Mouse (Mus musculus) heart, embryonic 15.5 days (tissue): ENCODE data around the gene St7. TPM values are rescaled to one million over a fixed set of nuclear protein-coding genes. Genes with fewer than 3 reads are reported as not detected.

ENCODE experiments used
- ATAC-seq: fragments of 200-750 bp; cut with Nextera tagmentation; replicated peaks from 2 replicates; pipeline ENCODE4 v1.8.0; 2017; ENCODE audit warnings: low read depth, moderate TSS enrichment; ENCODE audit not compliant: insufficient number of reproducible peaks, insufficient read depth, low FRiP score
- H3K27ac ChIP-seq: fragments of 300-500 bp; sonication (generic); 2 replicates; pipeline ENCODE4 v1.5.1; 2015; ENCODE audit warnings: mild to moderate bottlenecking, inconsistent platforms
- H3K27me3 ChIP-seq: fragments of 300-500 bp; sonication (generic); 2 replicates; pipeline ENCODE4 v1.6.1; 2015; ENCODE audit warnings: inconsistent platforms
- H3K36me3 ChIP-seq: fragments of 300-500 bp; sonication (generic); 2 replicates; pipeline ENCODE4 v1.6.1; 2015; ENCODE audit warnings: mild to moderate bottlenecking, inconsistent platforms
- H3K4me1 ChIP-seq: fragments of 300-500 bp; sonication (generic); replicated peaks from 2 replicates; pipeline ENCODE4 v1.6.1; 2015; ENCODE audit warnings: inconsistent platforms
- H3K4me2 ChIP-seq: fragments of 300-500 bp; sonication (generic); 2 replicates; pipeline ENCODE4 v1.6.1; 2015; ENCODE audit warnings: inconsistent platforms, mild to moderate bottlenecking, moderate library complexity
- H3K4me3 ChIP-seq: fragments of 300-500 bp; sonication (generic); 2 replicates; pipeline ENCODE4 v1.5.1; 2015; ENCODE audit warnings: mild to moderate bottlenecking, inconsistent platforms
- H3K9ac ChIP-seq: fragments of 300-500 bp; sonication (generic); 2 replicates; pipeline ENCODE4 v1.6.1; 2015; ENCODE audit warnings: mild to moderate bottlenecking, inconsistent platforms
- H3K9me3 ChIP-seq: fragments of 300-500 bp; sonication (generic); replicated peaks from 2 replicates; pipeline ENCODE4 v1.6.1; 2016; ENCODE audit warnings: inconsistent platforms
- WGBS: fragments of 180-500 bp; shearing (Covaris S2); methylation state at CpG from one replicate; pipeline ENCODE4 v1.1.7; 2015; ENCODE audit warnings: mixed read lengths; 5-methylcytosine and 5-hydroxymethylcytosine counted together
- polyA plus RNA-seq: library from polyadenylated mRNA; unstranded; fragments of >200 nt; fragmentation: Nextera tagmentation; extraction: Ambion mirVana; gene quantifications from 2 replicates; pipeline ENCODE4 v1.2.1, GENCODE M21; 2015

Gene St7
- polyA plus RNA-seq, 1 experiment from 2014 or later, result 26.1 TPM

DNA sequence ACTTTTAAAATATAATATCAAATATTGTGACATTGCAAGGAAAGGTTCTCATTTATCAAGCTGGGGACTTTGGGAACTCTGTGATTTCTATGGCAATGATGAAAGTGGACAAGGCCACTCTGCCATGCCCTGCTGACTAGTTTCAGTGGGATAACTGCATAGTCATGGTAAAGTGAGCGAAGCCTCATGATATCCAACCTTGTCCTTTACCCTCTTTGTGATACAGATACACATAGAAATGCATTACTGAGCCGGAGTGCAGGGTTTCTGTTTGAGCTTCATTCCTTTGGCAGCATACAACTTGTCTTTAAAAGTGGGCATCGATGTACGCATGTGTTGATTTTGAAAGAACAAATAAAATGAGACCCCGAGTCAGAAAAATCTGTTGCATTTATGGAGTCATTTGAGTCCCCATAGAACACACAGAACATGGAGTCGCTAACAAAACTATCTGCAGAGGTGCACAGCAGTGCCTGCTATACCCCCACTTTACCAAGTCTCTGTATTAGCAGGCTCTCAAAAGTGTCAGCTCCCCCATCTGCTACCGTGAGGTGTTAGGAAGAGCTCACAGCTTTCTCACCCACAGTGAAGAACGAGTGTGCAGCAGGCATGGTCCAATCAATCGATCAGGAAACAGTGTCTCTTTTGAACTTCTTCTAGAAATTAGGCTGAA, 77.4 kb downstream of the St7 start:
- H3K4me1 ChIP-seq, result peaks cover 36% of the 10 kb centered on the region
- H3K9me3 ChIP-seq, result no peaks in the 10 kb centered on the region
- ATAC-seq, result no peak
- no peaks in the 10 kb centered on the region for H3K27me3 ChIP-seq
- H3K4me3 ChIP-seq, result no peak overlapping the region; the same call in 1 of the 2 replicates
- no peaks in the 10 kb centered on the region for H3K36me3 ChIP-seq
- 62% methylated on average over 9 of the region's 9 CpGs for WGBS
- H3K9ac ChIP-seq, result no peak overlapping the region
- peak overlapping the region; percentile 36; the same call in 1 of the 2 replicates for H3K27ac ChIP-seq
- H3K4me2 ChIP-seq, result peak overlapping the region; percentile 38

GRCm38 (mm10) chr6:17770645-17771345, 78.1 kb downstream of the St7 start:
- H3K27me3 ChIP-seq, result no peaks in the 10 kb centered on the region
- no peak overlapping the region; the same call in 1 of the 2 replicates for H3K4me3 ChIP-seq
- no peaks in the 10 kb centered on the region for H3K9me3 ChIP-seq
- ATAC-seq, result no peak
- no peaks in the 10 kb centered on the region for H3K36me3 ChIP-seq
- H3K4me2 ChIP-seq, result peak overlapping the region; percentile 38
- 36% methylated on average over 8 of the region's 8 CpGs for WGBS
- H3K4me1 ChIP-seq, result peaks cover 30% of the 10 kb centered on the region
- no peak overlapping the region for H3K9ac ChIP-seq
- H3K27ac ChIP-seq, result peak overlapping the region; percentile 36; the same call in 1 of the 2 replicates

DNA sequence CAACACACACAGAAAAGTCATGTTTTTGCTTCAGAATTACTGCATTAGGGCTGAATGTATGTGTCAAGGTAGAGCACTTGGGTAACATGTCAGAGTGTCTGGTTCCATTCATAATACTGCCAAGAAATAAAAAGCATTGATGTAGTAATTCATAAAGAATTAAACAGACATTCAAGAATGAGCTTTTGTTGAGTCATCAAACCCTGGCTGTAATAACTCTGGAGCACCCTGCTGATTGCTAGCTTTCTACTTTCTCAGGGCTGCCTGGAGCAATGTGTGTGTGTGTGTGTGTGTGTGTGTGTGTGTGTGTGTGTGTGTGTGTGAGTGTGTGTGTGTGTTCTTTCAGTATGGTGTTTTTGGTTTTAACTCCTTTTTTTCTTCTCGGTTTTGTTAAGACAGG, 78.7 kb downstream of the St7 start:
- no peak overlapping the region for H3K4me2 ChIP-seq
- 75% methylated on average over 1 of the region's 1 CpGs for WGBS
- no peaks in the 10 kb centered on the region for H3K36me3 ChIP-seq
- no peak overlapping the region for H3K9ac ChIP-seq
- H3K27ac ChIP-seq, result no peak overlapping the region
- H3K9me3 ChIP-seq, result no peaks in the 10 kb centered on the region
- no peak overlapping the region for H3K4me3 ChIP-seq
- H3K27me3 ChIP-seq, result no peaks in the 10 kb centered on the region
- H3K4me1 ChIP-seq, result peaks cover 30% of the 10 kb centered on the region
- ATAC-seq, result no peak

DNA sequence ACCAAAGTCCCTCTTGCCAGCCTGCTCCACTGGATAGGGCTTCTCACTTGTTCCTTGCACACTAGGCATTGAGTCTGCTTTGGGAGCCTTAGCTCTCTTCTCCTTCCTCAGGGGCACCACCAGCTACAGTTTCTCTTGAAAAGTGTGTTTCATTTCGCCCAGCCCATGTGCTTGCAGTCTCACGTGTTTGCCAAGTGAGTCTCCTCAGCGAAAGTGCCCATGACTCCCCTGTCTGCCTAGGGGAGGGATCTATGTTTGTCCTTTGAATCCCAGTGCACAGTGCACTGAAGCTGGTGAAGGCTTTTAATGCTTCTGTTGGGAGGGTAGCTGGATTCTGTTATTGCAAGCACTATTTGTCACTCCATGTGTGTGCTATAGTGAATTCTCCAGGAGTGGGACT, 79.8 kb downstream of the St7 start:
- ATAC-seq, result no peak
- Histone ChIP-seq H3K36me3 (no peaks in the 10 kb centered on the region), H3K9ac (no peak overlapping the region), H3K9me3 (no peaks in the 10 kb centered on the region), H3K27ac (peak overlapping the region; percentile 60), H3K27me3 (no peaks in the 10 kb centered on the region), H3K4me1 (peaks cover 24% of the 10 kb centered on the region), H3K4me3 (no peak overlapping the region), H3K4me2 (peak overlapping the region; percentile 16; the same call in 1 of the 2 replicates)
- WGBS, result 64% methylated on average over 3 of the region's 3 CpGs

GRCm38 (mm10) chr6:17776041-17776440, 83.3 kb downstream of the St7 start:
- H3K4me1 ChIP-seq, result peaks cover 16% of the 10 kb centered on the region
- 50% methylated on average over 7 of the region's 7 CpGs for WGBS
- no peaks in the 10 kb centered on the region for H3K27me3 ChIP-seq
- no peak overlapping the region for H3K4me2 ChIP-seq
- no peak overlapping the region for H3K4me3 ChIP-seq
- no peak overlapping the region for H3K9ac ChIP-seq
- no peaks in the 10 kb centered on the region for H3K9me3 ChIP-seq
- ATAC-seq, result no peak
- H3K36me3 ChIP-seq, result no peaks in the 10 kb centered on the region
- no peak overlapping the region; the same call in 1 of the 2 replicates for H3K27ac ChIP-seq

DNA sequence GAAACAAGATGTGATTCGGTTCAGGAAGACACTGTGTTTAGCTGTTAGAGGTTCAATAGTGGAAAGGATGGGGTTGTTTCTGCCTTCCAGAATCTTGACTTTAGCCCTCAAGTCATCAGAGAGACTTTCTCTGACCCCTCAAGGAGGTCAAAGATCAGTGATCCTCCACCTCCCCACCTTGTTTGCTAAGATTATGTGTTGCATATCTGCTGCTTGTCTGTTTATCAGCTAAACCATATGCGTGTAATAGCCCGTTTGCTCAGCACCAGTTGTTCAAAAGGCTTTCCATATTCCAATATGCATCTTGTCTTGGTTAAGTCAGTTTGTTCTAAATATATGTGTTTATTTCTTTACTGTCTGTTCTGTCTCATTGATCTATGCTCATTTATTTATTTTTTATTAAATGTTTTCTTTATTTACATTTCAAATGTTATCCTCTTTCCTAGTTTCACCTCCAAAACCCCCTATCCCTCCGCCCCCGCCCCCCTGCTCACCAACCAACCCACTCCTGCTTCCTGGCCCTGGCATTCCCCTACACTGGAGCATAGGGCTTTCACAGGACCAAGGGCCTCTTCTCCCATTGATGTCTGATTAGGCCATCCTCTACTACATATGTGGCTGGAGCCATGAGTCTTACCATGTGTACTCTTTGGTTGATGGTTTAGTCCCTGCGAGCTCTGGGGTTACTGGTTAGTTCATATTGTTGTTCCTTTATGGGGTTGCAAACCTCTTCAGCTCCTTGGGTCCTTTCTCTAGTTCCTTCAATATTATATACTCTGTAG, 84.5 kb downstream of the St7 start:
- 87% methylated on average over 6 of the region's 6 CpGs for WGBS
- Histone ChIP-seq H3K27me3 (no peaks in the 10 kb centered on the region), H3K9ac (no peak overlapping the region), H3K9me3 (no peaks in the 10 kb centered on the region), H3K4me3 (no peak overlapping the region), H3K4me1 (peaks cover 12% of the 10 kb centered on the region), H3K4me2 (no peak overlapping the region), H3K36me3 (no peaks in the 10 kb centered on the region), H3K27ac (no peak overlapping the region)
- ATAC-seq, result no peak

DNA sequence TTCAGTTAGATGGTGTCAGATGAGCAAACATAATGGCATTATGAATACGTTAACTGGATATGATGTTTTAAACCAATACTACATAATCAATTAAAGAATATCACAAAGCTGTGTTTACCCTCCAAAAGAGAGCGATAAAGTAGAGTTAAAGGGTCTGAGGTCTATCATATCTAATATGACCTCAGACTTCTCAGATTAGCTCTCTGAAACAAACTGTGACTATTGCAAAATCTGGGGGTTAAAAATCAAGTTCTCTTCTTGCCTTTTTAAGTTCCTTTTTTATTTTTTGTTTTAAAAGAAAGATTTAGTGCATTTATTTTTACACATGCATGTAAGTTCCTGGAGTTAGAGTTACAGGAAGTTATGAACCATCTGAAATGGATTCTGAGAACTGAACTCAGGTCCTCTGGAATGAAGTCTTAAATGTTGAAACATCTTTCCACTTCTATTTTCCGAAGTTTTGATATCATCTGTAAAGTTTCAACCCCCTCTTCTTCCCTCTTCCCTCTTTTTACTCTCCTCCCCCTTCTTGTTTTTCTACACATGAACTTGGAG, 86.0 kb downstream of the St7 start:
- Histone ChIP-seq H3K36me3 (no peaks in the 10 kb centered on the region), H3K4me1 (peaks cover 3% of the 10 kb centered on the region; the same call in 1 of the 2 replicates), H3K27ac (no peak overlapping the region), H3K9me3 (no peaks in the 10 kb centered on the region), H3K4me2 (no peak overlapping the region), H3K4me3 (no peak overlapping the region), H3K9ac (no peak overlapping the region), H3K27me3 (no peaks in the 10 kb centered on the region)
- 89% methylated on average over 3 of the region's 3 CpGs for WGBS
- no peak for ATAC-seq

DNA sequence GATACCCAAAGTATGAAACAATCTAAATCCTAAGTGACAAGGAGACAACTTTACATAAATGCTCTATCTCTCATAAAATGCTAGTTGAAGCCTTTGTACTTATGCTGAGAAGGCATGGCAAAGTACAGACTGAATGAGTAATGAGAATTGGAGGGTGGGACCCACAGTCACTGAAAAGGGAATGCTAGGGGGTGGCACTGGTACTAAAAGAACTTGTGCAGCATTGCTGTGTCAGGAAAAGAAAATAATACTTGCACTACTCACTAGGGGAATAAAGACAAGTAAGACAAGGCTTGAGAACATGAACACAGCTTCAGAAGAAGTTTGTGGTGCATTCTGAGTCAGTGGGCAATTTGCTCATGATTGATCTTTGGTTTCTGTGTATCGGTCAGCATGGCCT, 90.8 kb downstream of the St7 start:
- Histone ChIP-seq H3K27me3 (no peaks in the 10 kb centered on the region), H3K4me3 (no peak overlapping the region), H3K27ac (no peak overlapping the region), H3K4me2 (no peak overlapping the region), H3K9ac (no peak overlapping the region), H3K36me3 (no peaks in the 10 kb centered on the region), H3K9me3 (no peaks in the 10 kb centered on the region), H3K4me1 (peaks cover 10% of the 10 kb centered on the region)
- 88% methylated on average over 1 of the region's 1 CpGs for WGBS
- no peak for ATAC-seq

- Histone ChIP-seq H3K4me1 (peaks cover 10% of the 10 kb centered on the region), H3K36me3 (no peaks in the 10 kb centered on the region), H3K27me3 (no peaks in the 10 kb centered on the region), H3K9ac (no peak overlapping the region), H3K27ac (no peak overlapping the region), H3K9me3 (no peaks in the 10 kb centered on the region), H3K4me2 (no peak overlapping the region), H3K4me3 (no peak overlapping the region)
- 82% methylated on average over 5 of the region's 5 CpGs for whole genome bisulfite sequencing
- ATAC-seq, result no peak
Measured at GRCm38 (mm10) chr6:17784523-17784922, 91.8 kb downstream of the St7 start.

GRCm38 (mm10) chr6:17785248-17785647, 92.5 kb downstream of the St7 start:
- Histone ChIP-seq H3K4me1 (peaks cover 17% of the 10 kb centered on the region), H3K27ac (no peak overlapping the region), H3K4me3 (no peak overlapping the region), H3K36me3 (no peaks in the 10 kb centered on the region), H3K4me2 (no peak overlapping the region), H3K9ac (no peak overlapping the region), H3K9me3 (no peaks in the 10 kb centered on the region), H3K27me3 (no peaks in the 10 kb centered on the region)
- WGBS, result 66% methylated on average over 2 of the region's 2 CpGs
- no peak for ATAC-seq

GRCm38 (mm10) chr6:17787810-17788209, 95.1 kb downstream of the St7 start:
- H3K4me2 ChIP-seq, result no peak overlapping the region
- H3K27ac ChIP-seq, result 0 out of 2 replicates have a peak overlapping the region, but pooled peaks have one; percentile 2
- H3K36me3 ChIP-seq, result no peaks in the 10 kb centered on the region
- no peaks in the 10 kb centered on the region for H3K9me3 ChIP-seq
- peaks cover 22% of the 10 kb centered on the region for H3K4me1 ChIP-seq
- WGBS, result 84% methylated on average over 1 of the region's 1 CpGs
- no peak overlapping the region for H3K4me3 ChIP-seq
- no peak overlapping the region for H3K9ac ChIP-seq
- no peaks in the 10 kb centered on the region for H3K27me3 ChIP-seq
- no peak; the same call in 1 of the 2 replicates for ATAC-seq
